Comparison of ENCODE assay signal across 7 mouse cellular contexts in genomic region chr10:59907695-59908299, GRCm38 (mm10). TPM values are rescaled to one million over a fixed set of nuclear protein-coding genes. Genes with fewer than 3 reads are reported as not detected.
DNase-seq lines count a peak whose midpoint lies in the region; ATAC-seq and TF ChIP-seq lines count a peak whose summit lies in the region.

No protein-coding gene starts in this region.

- intact Hi-C loops in left cerebral cortex, adult 2 months (cut with DNase I) = no loop called here

- no peak for DNase-seq in left cerebral cortex, adult 2 months (ENCODE audit: extremely low spot score in 1 of 2, low spot score in 2 of 2)
- DNase-seq in left cerebral cortex, adult 9 months (ENCODE audit: low spot score in 2 of 2) = no peak
- peak; percentile 27 for DNase-seq in T-cell, adult 2 months (ENCODE audit: low spot score)
- DNase-seq in liver, embryonic 11.5 days (ENCODE audit: low spot score) = no peak
- DNase-seq in right cerebral cortex, postnatal 36 days (ENCODE audit: low spot score in 2 of 2) = no peak

- H3K4me1 ChIP-seq in heart, embryonic 16.5 days (ENCODE audit: control insufficient read depth, insufficient read depth, low read length) = peaks cover 45% of the 10 kb centered on the region
- H3K4me1 ChIP-seq in liver, embryonic 11.5 days (replicated peaks; ENCODE audit: control insufficient read depth, insufficient read depth, low read length) = peaks cover 50% of the 10 kb centered on the region
- peaks cover 23% of the 10 kb centered on the region for H3K4me1 ChIP-seq in small intestine, adult 2 months (ENCODE audit: control insufficient read depth, insufficient read depth, insufficient read length, low read length)

- 0 out of 2 replicates have a peak, but pooled peaks have one; percentile 14 for TF ChIP-seq POLR2A in small intestine, adult 2 months (IDR thresholded peaks at IDR 0.05; ENCODE audit: low read depth, low read length)

- H3K9me3 ChIP-seq in heart, embryonic 16.5 days (replicated peaks; ENCODE audit: control insufficient read depth, low read length) = no peaks in the 10 kb centered on the region
- no peaks in the 10 kb centered on the region for H3K9me3 ChIP-seq in liver, embryonic 11.5 days (ENCODE audit: control insufficient read depth, low read length)

- no peaks in the 10 kb centered on the region for H3K36me3 ChIP-seq in heart, embryonic 16.5 days (ENCODE audit: control insufficient read depth, insufficient read depth)
- H3K36me3 ChIP-seq in liver, embryonic 11.5 days (ENCODE audit: control insufficient read depth, insufficient read depth, low read length) = no peaks in the 10 kb centered on the region
- H3K36me3 ChIP-seq in small intestine, adult 2 months (ENCODE audit: control insufficient read depth, insufficient read depth, low read length) = no peaks in the 10 kb centered on the region

- peak; percentile 74 for ATAC-seq in heart, embryonic 16.5 days (replicated peaks; ENCODE audit: extremely low read depth, insufficient read depth, low FRiP score)
- no peak; the same call in 1 of the 2 replicates for ATAC-seq in liver, embryonic 11.5 days (replicated peaks; ENCODE audit: low FRiP score)

- no peak for TF ChIP-seq CTCF in left cerebral cortex, adult 2 months (IDR thresholded peaks at IDR 0.05)
- TF ChIP-seq CTCF in small intestine, adult 2 months (IDR thresholded peaks at IDR 0.05; ENCODE audit: extremely low read depth, insufficient read length, insufficient replicate concordance, low read depth, low read length) = no peak

- H3K9ac ChIP-seq in heart, embryonic 16.5 days (ENCODE audit: low read length) = peak overlapping the region; percentile 53
- H3K9ac ChIP-seq in liver, embryonic 11.5 days (ENCODE audit: low read depth, low read length) = no peak overlapping the region

- peak overlapping the region; percentile 44 for H3K4me2 ChIP-seq in heart, embryonic 16.5 days (ENCODE audit: low read depth, low read length)
- no peak overlapping the region for H3K4me2 ChIP-seq in liver, embryonic 11.5 days

- no peaks in the 10 kb centered on the region for H3K27me3 ChIP-seq in heart, embryonic 16.5 days (ENCODE audit: control insufficient read depth, insufficient read depth, low read length)
- H3K27me3 ChIP-seq in liver, embryonic 11.5 days (replicated peaks; ENCODE audit: control insufficient read depth, insufficient read depth, low read length) = no peaks in the 10 kb centered on the region; the same call in 1 of the 2 replicates
- no peaks in the 10 kb centered on the region for H3K27me3 ChIP-seq in small intestine, adult 2 months (ENCODE audit: control insufficient read depth, insufficient read depth, low read length)

- no peak overlapping the region for H3K4me3 ChIP-seq in left cerebral cortex, adult 2 months
- H3K4me3 ChIP-seq in heart, embryonic 16.5 days (ENCODE audit: low read length) = no peak overlapping the region
- no peak overlapping the region for H3K4me3 ChIP-seq in liver, embryonic 11.5 days (ENCODE audit: low read depth, low read length)
- H3K4me3 ChIP-seq in small intestine, adult 2 months (ENCODE audit: low read depth, low read length) = no peak overlapping the region

- 7% methylated on average over 7 of the region's 7 CpGs for WGBS in heart, embryonic 16.5 days
- WGBS in liver, embryonic 11.5 days = 29% methylated on average over 7 of the region's 7 CpGs
- 14% methylated on average over 7 of the region's 7 CpGs for WGBS in small intestine, adult 2 months

- H3K27ac ChIP-seq in left cerebral cortex, adult 2 months = 0 out of 2 replicates have a peak overlapping the region, but pooled peaks have one; percentile 24
- peak overlapping the region; percentile 93 for H3K27ac ChIP-seq in heart, embryonic 16.5 days (ENCODE audit: low read length)
- H3K27ac ChIP-seq in liver, embryonic 11.5 days (ENCODE audit: low read depth, low read length) = peak overlapping the region; percentile 19; the same call in 1 of the 2 replicates
- peak overlapping the region; percentile 77; the same call in 1 of the 2 replicates for H3K27ac ChIP-seq in small intestine, adult 2 months (ENCODE audit: insufficient read depth, low read depth, low read length)

RNA-seq across cellular contexts. Expression of gene Dnajb12, which starts 28.4 kb away (rescaled TPM):
- 10 to 100 TPM; 50.6 to 52.2 TPM for total RNA-seq in left cerebral cortex, adult 2 months (2021)
- polyA plus RNA-seq in heart, embryonic 16.5 days (2015; fragmentation: Nextera tagmentation; extraction: Ambion mirVana) = 22.1 and 26.3 TPM in 2 replicates
- 27.4 and 30.2 TPM in 2 replicates for polyA plus RNA-seq in liver, embryonic 11.5 days (2014; fragmentation: Nextera tagmentation; extraction: Ambion mirVana)
- 43.1 and 86.2 TPM in 2 replicates for polyA plus RNA-seq in small intestine, adult 2 months (2012; rRNA removed)

RNA-seq across cellular contexts. Expression of gene Ddit4, which starts 43.8 kb away (rescaled TPM):
- total RNA-seq in left cerebral cortex, adult 2 months (2021) = 10 to 100 TPM; 46.9 to 71.1 TPM
- 29.0 and 31.9 TPM in 2 replicates for polyA plus RNA-seq in heart, embryonic 16.5 days (2015; fragmentation: Nextera tagmentation; extraction: Ambion mirVana)
- polyA plus RNA-seq in liver, embryonic 11.5 days (2014; fragmentation: Nextera tagmentation; extraction: Ambion mirVana) = 2.7 and 4.3 TPM in 2 replicates
- polyA plus RNA-seq in small intestine, adult 2 months (2012; rRNA removed) = 21.5 and 35.0 TPM in 2 replicates

Comparison
In these comparisons a context has a peak if more than half of its experiments do, and no peak if none do; other contexts are left out.
1. H3K27ac ChIP-seq: peak in every context shown above with its lines; median percentile 93 in heart, embryonic 16.5 days; 77 in small intestine, adult 2 months; 24 in left cerebral cortex, adult 2 months; 19 in liver, embryonic 11.5 days.